Mouse (Mus musculus) ovary, postnatal 10 days (tissue): Measurements from ENCODE around the gene Gm11034.

Experiments
- DNase-seq: peaks from one replicate; pipeline ENCODE4 v3.0.0; 2022; ENCODE audit warnings: low spot score

The Gm11034 gene

DNA sequence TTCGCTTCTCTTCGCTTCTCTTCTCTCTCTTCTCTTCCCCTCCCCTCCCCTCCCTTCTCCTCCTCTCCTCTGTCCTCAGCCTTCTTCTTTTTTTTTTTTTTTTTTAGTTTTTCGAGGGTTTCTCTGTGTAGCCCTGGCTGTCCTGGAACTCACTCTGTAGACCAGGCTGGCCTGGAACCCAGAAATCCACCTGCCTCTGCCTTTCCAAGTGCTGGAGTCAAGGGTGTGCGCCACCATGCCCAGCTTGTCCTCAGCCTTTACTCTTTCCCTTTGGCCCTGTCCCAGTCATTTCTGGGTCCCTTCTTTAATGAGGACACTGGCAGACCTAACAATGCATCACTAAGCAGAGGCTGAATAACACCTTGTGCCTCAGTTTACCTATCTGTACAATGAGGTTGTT, at the start of gene Gm11034:
Gene Gm11034 (minus strand): TSS at position 101 of the 400 bp plus-strand sequence.
- DNase-seq = no peak

DNA sequence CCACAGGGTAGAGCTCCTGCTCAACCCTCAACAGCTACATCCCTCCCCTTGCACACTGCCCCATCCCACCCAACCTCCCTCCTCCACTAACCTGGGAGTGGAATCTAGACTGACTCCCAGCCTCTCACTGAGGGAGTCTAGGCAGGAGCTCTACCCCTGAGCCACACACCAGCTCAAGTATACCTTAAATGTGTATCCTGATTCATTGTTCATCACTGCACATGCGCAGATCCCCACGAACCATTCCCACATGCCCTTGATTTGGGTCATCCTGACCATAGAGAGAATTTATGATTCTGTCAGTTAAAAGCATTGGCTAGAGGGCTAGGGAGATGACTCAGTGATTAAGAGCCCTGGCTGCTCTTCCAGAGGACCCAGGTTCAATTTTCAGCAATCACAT, 49.3 kb upstream of the Gm11034 start:
- DNase-seq = no peak

DNA sequence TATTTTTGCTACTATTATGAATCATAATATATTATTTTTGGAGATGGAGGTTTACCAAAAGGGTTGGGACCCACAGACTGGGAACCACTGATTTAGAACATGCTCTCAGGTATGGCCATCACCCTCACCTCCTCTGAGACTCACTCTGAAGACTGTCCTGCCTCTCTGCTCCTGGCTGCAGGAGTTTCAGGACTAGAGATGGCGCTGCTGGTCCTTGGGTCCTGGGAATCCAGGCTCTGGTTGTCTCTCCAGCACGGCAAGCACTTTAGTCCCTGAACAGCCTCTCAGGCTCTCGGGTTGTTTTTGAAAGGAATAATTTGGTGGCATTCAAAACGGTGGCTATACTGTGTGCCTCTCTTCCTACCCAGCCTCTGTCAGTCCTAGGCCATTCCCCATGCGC, 48.4 kb upstream of the Gm11034 start:
- DNase-seq = no peak

DNA sequence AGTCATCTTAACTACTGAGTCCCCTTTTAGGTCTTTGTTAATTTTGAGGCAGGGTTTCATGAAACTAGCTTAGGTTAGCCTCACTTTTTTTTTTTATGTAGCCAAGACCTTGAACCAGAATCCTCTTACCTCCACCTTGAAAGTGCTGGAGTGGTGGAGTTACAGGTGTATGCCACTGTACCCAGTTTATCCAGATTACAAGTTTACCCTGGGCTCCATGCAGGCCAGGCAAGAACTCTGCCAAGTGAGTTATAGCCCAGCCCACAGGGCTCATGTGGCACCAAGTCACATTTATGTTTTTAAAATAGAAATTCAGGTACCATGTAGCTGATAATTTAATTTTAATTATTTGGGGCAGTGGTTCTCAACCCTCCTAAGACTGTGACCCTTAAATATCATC, 48.0 kb upstream of the Gm11034 start:
- no peak for DNase-seq

DNA sequence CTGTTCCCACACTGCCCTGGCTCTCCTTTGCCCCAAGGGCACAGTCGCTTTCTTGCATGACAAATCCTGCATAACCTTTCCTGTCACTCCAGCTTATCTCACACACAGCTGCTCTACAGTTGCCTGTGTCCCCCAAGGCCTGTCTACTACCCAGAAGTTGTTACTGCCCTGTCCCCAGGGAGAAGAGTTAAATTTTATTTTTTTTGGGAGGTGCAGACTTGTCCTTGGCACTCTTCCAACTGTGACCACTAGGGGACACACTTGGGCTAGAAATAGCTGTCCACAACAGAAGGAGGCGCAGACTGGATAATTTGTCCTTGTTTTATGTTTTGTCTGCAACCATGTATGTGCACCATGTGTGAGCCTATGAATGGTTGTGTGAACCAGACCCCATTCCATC, 47.6 kb upstream of the Gm11034 start:
- no peak for DNase-seq

DNA sequence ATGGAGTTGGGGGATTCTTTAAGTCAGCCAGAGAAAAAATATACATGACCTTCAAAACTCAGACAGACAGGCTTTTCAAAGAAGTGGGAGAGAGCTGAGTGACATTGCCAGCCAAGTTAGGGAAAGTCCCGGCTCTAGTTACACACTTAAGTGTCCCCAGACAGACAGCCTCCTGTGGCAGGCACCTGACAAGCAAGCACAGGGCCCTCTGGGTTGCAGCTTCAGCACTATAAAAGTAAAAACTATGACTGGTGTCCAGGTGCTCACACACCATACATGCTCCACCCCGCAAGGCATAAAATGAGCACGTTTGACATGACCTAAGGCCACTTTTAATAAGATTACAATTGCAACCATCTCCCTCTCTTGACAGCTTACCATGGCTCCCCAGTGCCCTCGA, 47.1 kb upstream of the Gm11034 start:
- DNase-seq = no peak

DNA sequence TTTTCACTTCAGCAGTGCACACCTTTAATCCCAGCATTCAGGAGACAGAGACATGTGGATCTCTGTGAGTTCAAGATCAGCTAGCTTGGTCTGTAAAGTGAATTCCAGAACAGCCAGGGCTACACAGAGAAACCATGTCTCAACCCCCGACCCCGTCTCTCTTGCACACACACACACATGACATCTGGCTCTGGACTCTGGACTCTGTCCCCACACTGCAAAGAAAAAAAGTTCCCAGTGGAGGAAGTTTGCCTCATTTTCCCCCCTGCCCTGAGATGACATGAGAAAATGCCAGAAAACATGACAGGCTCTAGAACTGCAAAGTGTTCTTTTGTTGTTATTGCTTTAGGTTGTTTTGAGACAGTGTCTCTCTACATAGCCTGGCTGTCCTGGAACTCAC, 46.4 kb upstream of the Gm11034 start:
- no peak for DNase-seq

DNA sequence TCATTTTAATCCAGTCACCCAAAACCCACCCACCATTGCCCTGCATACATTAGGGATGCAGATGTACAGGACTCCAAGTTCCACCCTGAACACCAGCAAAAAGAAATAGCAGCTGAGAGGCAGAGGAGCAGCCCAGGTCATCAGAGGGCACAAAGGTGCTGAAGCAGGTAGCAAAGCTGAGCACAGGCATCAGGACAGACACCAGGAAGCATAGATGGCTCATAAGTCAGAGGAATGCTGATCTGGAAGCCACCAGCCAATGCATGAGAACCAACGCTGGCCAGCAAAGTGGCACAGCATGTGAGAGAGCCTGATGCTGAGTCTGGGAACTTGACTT, 44.4 kb upstream of the Gm11034 start:
- DNase-seq = no peak

DNA sequence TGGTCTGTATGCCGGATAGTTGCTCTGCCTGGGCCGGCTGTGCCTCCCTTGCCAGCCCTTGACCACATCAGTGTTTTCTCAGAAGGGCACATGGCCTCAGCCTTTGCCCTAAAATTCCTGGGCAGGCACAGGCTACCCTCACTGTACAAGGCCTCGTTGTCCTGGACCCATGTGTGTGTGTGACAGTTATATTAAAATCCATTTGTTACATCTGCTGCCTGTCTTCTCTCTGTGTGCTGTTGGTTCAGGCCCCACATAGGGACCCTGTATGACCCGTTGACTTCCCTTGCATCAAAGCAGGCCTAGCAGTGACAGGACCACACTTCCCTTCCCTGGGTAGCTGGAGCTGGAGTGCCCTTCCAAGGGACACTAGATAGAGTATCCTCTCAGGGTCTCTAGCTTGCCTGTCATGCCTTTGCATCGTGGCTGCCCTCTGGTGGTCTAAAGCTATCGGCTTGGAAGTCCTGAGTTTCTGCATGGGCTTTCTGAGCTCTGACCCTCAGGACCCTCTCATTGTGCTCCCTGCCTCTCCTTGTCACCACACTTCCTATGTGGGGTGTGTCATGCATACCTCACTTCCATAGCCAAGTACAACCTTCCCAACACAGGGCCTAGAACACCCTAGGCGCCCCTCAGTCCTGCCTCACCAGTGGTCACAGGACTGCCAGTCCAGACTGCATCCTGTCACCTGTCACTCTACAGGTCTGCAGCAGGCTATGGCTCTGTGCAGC, 43.9 kb upstream of the Gm11034 start:
- DNase-seq = no peak

DNA sequence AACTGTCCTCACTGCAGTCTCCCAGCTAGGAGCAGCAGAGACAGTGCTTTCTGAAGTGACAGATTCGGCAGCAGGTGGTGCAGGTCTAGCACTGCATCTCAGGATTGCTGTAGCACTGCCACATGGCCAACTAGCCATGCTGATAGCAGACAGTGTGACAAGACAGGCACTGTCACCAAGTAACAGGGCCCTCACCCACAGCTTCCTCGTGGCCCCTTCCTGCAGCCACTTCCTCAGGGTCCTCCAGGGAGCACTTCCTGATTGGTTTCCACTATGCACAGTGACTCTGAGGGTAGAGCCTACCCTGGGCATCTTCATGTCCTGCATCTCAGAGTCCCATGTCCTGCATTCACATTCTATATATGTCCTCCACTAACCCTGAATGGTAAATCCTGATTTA, 31.2 kb upstream of the Gm11034 start:
- no peak for DNase-seq

DNA sequence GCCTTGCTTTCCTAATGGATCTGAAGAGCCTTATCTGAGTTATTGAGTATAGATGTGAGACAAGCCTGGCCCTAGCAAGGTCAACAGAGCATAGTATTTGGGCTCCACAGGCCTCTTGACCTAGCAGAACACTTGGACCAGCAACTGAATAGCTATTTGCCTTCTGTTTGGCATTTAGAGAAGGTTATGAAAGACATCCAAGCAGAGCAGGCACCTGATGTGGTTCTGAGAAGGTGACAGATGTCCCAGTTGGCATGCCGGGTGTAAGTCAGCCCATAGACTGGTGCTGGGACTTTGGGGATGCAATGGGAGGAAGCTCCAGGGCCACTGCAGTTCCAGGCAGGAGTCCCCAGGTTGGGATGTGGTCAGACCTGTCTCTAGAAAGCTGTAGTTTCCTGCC, 28.8 kb upstream of the Gm11034 start:
- DNase-seq = no peak

DNA sequence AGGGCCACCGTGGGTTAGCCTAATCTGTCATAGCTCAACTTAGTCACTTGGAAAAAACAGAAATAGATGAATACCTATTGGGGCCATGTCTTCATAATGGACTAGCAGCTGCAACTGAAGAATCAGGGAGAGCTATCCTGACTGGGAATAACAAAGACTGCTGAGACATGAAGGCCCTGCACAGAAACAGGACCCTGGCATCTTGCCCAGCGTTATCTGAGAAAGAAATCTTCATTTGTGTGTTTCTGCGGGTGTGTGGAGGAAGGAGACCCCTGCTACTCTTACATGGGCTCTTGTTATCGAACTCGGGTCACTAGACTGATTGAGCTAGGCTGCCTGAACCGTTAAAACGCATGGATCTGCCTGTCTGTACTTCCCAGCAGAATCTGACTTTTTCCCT, 27.5 kb upstream of the Gm11034 start:
- no peak for DNase-seq

DNA sequence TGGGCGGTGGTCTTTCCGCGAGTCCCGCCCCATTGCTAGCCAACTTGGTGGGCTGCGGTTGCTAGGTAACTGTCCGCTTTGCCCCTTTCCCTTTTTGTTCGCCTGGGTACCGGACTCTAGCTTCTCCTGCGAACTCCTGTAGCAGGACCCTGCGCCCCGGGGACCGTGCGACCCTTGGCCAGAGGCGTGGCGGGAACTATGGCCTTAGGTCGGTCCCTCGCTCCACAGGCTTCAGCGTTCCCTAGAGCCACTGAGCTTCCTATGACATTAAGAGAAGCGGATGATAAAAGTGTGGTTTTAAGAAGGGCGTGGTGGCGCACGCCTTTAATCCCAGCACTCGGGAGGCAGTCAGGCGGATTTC, 26.9 kb upstream of the Gm11034 start:
- no peak for DNase-seq

DNA sequence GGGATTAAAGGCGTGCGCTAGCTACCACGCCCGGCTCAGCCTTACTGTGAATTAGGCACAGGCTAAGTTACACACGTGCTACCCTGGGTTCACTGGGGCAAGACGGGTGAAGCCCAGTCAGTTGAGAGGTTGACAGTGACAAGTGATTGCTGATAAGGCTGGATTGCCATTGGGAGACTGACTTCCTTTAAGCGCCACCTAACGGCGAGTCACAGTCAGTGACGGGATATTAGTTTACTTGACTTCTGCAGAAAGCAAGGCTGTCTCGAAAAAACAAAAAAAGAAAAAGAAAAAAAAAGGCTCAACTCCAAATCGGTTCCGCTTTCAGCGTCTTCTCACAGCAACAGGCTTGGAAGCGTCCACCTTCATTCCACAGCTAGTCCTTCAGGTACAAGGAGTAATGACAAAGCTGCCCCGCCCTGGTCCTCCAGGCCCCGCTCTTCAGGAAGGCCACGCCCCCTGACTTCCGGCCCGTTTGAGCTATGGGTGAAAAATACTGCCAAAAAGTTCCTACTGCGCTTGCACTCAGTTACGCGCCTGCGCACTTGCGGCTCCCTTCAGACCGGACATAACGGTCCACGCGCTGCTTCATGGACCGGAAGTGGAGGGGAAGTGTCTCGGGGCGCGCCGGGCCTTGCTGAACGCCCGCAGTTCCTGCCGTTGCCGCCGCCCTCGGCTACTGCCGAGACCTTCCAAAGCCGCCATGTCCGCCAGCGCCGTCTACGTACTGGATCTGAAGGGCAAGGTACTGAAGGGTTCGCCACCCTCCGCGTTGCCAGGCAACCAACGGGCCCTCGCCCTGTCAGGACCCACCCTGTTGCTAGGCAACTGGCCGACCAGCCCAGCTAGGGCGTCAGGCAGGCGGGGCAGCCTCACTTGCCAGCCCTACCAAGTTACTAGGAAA, 26.3 kb upstream of the Gm11034 start, which contains the start of gene Ap1m1:
Gene Ap1m1 (plus strand): TSS at position 520 of the 904 bp plus-strand sequence.
- DNase-seq = peak; percentile 92

DNA sequence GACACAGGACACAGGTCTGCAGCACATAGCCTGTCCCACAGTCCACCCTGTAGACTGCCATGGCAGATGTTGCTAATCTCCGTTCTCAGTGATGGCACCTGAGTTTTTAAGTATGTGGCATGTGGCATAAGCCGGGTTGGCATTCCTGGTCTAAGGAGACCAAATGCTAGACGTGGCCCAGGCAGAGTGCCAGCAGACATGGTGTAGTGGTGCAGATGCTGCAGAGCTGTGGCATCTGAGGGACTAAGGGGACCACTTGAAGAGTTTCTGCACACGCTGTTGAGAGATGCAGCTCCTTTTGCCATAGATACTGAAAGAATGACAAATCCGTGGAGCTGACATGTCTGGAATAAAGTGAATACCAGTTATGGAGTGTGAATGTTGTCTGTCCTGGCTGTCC, 9.2 kb upstream of the Gm11034 start:
- no peak for DNase-seq

DNA sequence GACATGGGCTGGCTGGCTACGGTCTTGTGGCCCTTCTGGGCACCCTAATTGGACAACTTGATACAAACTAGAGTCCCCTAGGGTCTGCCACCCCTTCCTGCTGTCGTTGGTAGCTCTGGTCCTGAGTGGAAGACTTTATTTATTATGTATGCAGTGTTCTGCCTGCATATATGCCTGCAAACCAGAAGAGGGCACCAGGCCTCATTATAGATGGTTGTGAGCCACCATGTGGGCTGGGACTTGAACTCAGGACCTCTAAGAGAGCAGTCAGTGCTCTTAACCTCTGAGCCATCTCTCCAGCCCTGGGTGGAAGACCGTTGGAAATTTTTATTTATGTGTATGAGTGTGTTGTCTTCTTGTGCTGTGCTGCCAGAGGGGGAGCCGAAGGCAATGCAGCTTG, 7.3 kb upstream of the Gm11034 start:
- no peak for DNase-seq

DNA sequence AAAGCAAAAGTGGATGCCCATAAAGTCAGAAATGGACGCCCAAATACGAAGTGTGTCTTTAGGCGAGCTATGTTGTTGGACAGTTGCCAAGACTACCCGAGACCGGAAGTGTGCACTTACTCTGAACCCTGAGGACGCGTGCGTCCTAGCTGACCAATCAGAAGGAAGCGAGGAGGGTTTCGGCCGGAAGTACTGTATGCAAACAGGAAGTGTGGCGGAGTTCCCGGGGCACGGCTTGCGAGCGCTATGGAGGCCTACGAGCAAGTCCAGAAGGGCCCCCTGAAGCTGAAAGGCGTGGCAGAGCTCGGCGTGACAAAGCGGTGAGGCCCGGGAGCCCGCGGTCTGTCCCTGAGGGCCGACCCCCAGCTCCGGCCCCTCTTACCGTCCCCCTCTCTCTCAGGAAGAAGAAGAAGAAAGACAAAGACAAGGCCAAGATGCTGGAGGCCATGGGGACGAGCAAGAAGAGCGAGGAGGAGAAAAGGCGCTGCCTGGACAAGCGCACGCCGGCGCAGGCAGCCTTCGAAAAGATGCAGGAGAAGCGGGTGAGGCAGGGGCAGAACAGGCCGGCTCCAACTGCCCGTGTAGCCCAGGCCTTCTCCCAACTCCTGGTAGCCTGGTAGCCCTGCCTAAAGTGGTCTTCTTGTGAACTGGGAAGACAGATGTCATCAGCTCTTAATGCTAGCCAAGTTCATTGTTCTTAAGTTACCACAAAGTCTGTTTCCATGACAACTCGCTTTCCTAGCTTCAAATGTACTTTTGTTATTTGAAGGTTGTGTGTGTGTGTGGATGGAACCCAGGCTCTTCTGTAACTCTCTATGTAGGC, 6.3 kb upstream of the Gm11034 start, which contains the start of gene Fam32a:
Gene Fam32a (plus strand): TSS at position 190 of the 823 bp plus-strand sequence.
- DNase-seq = peak; percentile 50

DNA sequence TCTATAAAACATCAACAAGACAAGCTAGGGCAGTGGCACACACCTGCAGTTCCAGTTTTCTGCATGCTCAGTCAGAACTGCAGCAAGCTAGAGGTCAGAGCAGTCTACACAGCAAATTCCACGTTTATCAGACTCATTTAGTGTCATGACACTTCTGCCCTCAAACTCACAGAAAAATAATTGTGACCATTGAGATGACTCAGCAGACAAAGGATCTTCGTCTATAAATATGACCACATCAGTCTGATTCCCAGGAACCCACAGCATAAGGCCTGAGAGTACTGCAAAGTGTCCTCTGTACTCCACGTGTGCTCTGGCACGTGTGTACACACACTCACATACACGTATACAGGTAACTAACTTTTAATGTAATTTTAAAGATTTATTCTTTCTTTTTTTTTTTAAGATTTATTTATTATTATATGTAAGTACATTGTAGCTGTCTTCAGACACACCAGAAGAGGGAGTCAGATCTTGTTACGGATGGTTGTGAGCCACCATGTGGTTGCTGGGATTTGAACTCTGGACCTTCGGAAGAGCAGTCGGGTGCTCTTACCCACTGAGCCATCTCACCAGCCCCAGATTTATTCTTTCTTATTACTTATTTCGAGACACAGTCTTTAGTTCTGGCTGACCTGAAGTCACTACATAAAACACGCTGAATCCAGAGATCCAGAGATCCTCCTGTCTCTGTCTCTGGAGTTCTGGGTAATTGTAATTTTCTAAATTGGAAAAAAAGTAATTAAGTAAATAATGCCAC, 5.5 kb upstream of the Gm11034 start:
- no peak for DNase-seq

DNA sequence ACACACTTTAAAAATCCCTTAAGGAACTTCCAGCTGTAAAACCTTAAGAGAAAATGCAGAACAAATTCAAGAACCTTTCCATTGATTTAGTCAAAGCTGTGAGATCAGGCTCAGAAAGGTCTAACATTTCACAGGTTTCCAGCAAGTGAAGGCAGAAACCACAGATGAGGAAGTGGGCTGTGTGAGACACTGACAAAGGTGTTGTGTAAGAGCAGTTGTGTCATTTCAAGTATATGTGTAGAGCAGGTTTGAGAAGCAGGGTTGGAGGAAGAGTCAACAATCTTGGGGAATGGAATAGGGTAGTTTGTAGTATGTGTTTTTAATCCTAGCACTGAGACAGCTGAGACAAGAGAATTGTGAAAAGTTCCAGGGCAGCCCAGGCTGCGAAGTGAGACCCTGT, 2.4 kb upstream of the Gm11034 start:
- no peak for DNase-seq

DNA sequence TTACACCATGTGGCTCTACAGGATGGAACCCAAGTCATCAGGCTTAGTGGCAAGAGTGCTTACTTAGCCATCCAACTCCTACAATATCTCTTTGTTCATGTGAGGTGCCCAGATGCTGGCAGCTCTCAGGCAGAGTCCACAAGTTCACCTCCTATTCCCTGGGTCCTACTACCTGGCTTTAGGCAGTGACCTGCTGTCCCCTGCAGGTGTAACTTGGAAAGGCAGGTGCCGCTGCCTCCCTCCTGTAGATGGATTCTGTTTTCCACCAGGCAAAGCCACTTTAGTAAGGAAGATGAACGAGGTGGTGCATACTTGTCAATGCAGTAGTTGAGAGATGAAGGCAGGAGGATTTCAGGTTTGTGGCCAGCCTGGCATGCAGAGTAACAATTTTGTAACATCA, 1.6 kb upstream of the Gm11034 start:
- no peak for DNase-seq

DNA sequence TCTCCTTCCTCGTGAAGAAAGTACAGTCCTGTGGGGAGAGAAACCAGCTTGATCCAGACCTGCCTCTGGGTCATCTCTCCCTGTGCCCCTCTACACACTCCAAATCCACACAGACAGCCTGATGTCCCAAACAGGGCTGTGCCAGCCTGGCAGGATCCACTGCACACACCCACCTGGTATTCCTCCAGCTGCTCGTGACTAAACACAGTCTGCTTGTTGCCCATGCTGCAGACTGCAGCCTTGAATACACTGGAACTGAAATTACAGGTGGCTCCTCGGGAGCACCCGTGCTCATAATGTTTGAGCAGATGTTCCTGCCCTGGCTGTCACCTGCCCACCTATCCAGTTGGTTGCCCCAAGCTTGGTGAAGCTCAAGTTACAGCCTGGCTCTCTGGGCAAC, 685 bp downstream of the Gm11034 start, which contains the start of gene Cib3:
Gene Cib3 (minus strand): TSS at position 87 of the 400 bp plus-strand sequence.
- no peak for DNase-seq

DNA sequence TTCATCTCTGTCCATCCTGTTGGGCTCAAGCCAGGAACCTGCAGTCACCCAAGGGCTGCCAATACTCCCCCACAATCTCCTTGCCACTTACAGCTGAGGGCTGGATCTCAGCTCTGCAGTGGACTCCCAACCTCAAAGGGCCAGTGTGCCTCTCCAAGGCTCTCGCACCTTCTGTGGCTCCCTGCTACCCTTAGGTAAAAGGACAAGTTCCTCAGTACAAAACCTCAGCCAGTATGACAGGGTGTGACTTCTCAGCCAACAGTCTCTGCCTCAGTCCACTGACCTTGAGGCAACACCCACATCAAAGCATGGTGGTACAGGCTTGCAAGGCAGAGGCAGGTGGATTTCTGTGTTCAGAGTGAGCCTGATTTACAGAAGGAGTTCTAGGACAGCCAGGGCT, 1.6 kb downstream of the Gm11034 start:
- no peak for DNase-seq
